Mouse (Mus musculus): Measurements from ENCODE around the gene Elovl6.

Gene Elovl6

GRCm38 (mm10) chr3:129541456-129541855 lies 9.3 kb downstream of the Elovl6 start:
- no peak for DNase-seq (ENCODE audit: low spot score)

GRCm38 (mm10) chr3:129543376-129543775 lies 11.2 kb downstream of the Elovl6 start:
- no peak for DNase-seq (ENCODE audit: low spot score)

GRCm38 (mm10) chr3:129544217-129544616 lies 12.1 kb downstream of the Elovl6 start:
- DNase-seq (ENCODE audit: low spot score), result no peak

GRCm38 (mm10) chr3:129545228-129545627 lies 13.1 kb downstream of the Elovl6 start:
- no peak for DNase-seq (ENCODE audit: low spot score)

- no peak for DNase-seq (ENCODE audit: low spot score)
These were observed 13.6 kb downstream of the Elovl6 start for GRCm38 (mm10) chr3:129545801-129546200.

- peak; percentile 64 for DNase-seq (ENCODE audit: low spot score)
These were observed 15.8 kb downstream of the Elovl6 start for GRCm38 (mm10) chr3:129547837-129548435.

GRCm38 (mm10) chr3:129548760-129549159 lies 16.6 kb downstream of the Elovl6 start:
- no peak for DNase-seq (ENCODE audit: low spot score)

- peak; percentile 50 for DNase-seq (ENCODE audit: low spot score)
These were observed 17.4 kb downstream of the Elovl6 start for GRCm38 (mm10) chr3:129549546-129549945.

GRCm38 (mm10) chr3:129551581-129552290 lies 19.6 kb downstream of the Elovl6 start:
- DNase-seq (ENCODE audit: low spot score), result no peak

GRCm38 (mm10) chr3:129552370-129552769 lies 20.2 kb downstream of the Elovl6 start:
- DNase-seq (ENCODE audit: low spot score), result no peak

- no peak for DNase-seq (ENCODE audit: low spot score)
These were observed 21.0 kb downstream of the Elovl6 start for GRCm38 (mm10) chr3:129553173-129553572.

- no peak for DNase-seq (ENCODE audit: low spot score)
These were observed 21.5 kb downstream of the Elovl6 start for GRCm38 (mm10) chr3:129553661-129554060.

GRCm38 (mm10) chr3:129554436-129554835 lies 22.3 kb downstream of the Elovl6 start:
- peak; percentile 76 for DNase-seq (ENCODE audit: low spot score)

- DNase-seq (ENCODE audit: low spot score), result no peak
These were observed 24.9 kb downstream of the Elovl6 start for GRCm38 (mm10) chr3:129557048-129557447.

- DNase-seq (ENCODE audit: low spot score), result peak; percentile 53
These were observed 25.4 kb downstream of the Elovl6 start for GRCm38 (mm10) chr3:129557566-129557965.

- DNase-seq (ENCODE audit: low spot score), result no peak
These were observed 26.1 kb downstream of the Elovl6 start for GRCm38 (mm10) chr3:129558016-129558955.

- DNase-seq (ENCODE audit: low spot score), result no peak
These were observed 27.9 kb downstream of the Elovl6 start for GRCm38 (mm10) chr3:129560068-129560467.

- no peak for DNase-seq (ENCODE audit: low spot score)
These were observed 28.9 kb downstream of the Elovl6 start for GRCm38 (mm10) chr3:129561011-129561410.

- DNase-seq (ENCODE audit: low spot score), result no peak
These were observed 29.7 kb downstream of the Elovl6 start for GRCm38 (mm10) chr3:129561853-129562252.

- DNase-seq (ENCODE audit: low spot score), result no peak
These were observed 30.3 kb downstream of the Elovl6 start for GRCm38 (mm10) chr3:129562411-129562810.

GRCm38 (mm10) chr3:129563807-129564206 lies 31.7 kb downstream of the Elovl6 start:
- DNase-seq (ENCODE audit: low spot score), result no peak

GRCm38 (mm10) chr3:129564852-129565251 lies 32.7 kb downstream of the Elovl6 start:
- DNase-seq (ENCODE audit: low spot score), result no peak

- no peak for DNase-seq (ENCODE audit: low spot score)
These were observed 33.3 kb downstream of the Elovl6 start for GRCm38 (mm10) chr3:129565458-129565857.

Measured in yolk sac, embryonic 10.5 days (tissue).